Mouse (Mus musculus) midbrain, embryonic 14.5 days (tissue): ENCODE data around the gene Eid2b. TPM values are rescaled to one million over a fixed set of nuclear protein-coding genes. Genes with fewer than 3 reads are reported as not detected.

Source experiments
- ATAC-seq: fragments of 200-750 bp; cut with Nextera tagmentation; 2 replicates; pipeline ENCODE4 v1.8.0; 2017; ENCODE audit warnings: moderate number of reproducible peaks, moderate library complexity; ENCODE audit not compliant: low FRiP score, low TSS enrichment
- DNase-seq: peaks from one replicate; pipeline ENCODE4 v3.0.0-alpha.2; 2015
- H3K27ac ChIP-seq: fragments of 300-500 bp; sonication (generic); replicated peaks from 2 replicates; pipeline ENCODE4 v1.5.1; 2014; ENCODE audit warnings: mild to moderate bottlenecking, low read depth, low read length, moderate library complexity
- H3K27me3 ChIP-seq: fragments of 300-500 bp; sonication (generic); 2 replicates; pipeline ENCODE4 v1.6.1; 2014; ENCODE audit warnings: low read length, control low read depth, mixed read lengths; ENCODE audit not compliant: control insufficient read depth, insufficient read depth
- H3K36me3 ChIP-seq: fragments of 300-500 bp; sonication (generic); 2 replicates; pipeline ENCODE4 v1.6.1; 2014; ENCODE audit warnings: low read length, control low read depth; ENCODE audit not compliant: control insufficient read depth, insufficient read depth
- H3K4me1 ChIP-seq: fragments of 300-500 bp; sonication (generic); 2 replicates; pipeline ENCODE4 v1.6.1; 2014; ENCODE audit warnings: mild to moderate bottlenecking, antibody characterized with exemption, low read length, control low read depth; ENCODE audit not compliant: control insufficient read depth, insufficient read depth
- H3K4me2 ChIP-seq: fragments of 300-500 bp; sonication (generic); 2 replicates; pipeline ENCODE4 v1.6.1; 2014; ENCODE audit warnings: mild to moderate bottlenecking, low read length, moderate library complexity
- H3K4me3 ChIP-seq: fragments of 300-500 bp; sonication (generic); replicated peaks from 2 replicates; pipeline ENCODE4 v1.5.1; 2014; ENCODE audit warnings: low read depth, low read length
- H3K9ac ChIP-seq: fragments of 300-500 bp; sonication (generic); replicated peaks from 2 replicates; pipeline ENCODE4 v1.6.1; 2014; ENCODE audit warnings: mild to moderate bottlenecking, low read length, moderate library complexity
- H3K9me3 ChIP-seq: fragments of 300-500 bp; sonication (generic); 2 replicates; pipeline ENCODE4 v1.6.1; 2016; ENCODE audit warnings: low read length, control low read depth, mixed read lengths; ENCODE audit not compliant: control insufficient read depth
- WGBS: fragments of 180-500 bp; shearing (Covaris S2); extraction: QIAGEN DNeasy Blood & Tissue Kit; methylation state at CpG from one replicate; pipeline ENCODE4 v1.1.7; 2014; 5-methylcytosine and 5-hydroxymethylcytosine counted together
- polyA plus RNA-seq: library from polyadenylated mRNA; unstranded; fragments of >200 nt; fragmentation: Nextera tagmentation; extraction: Ambion mirVana; gene quantifications from 2 replicates; pipeline ENCODE4 v1.2.1, GENCODE M21; 2014

Eid2b gene
- polyA plus RNA-seq, 1 experiment from 2014 or later = 40.2 TPM

DNA sequence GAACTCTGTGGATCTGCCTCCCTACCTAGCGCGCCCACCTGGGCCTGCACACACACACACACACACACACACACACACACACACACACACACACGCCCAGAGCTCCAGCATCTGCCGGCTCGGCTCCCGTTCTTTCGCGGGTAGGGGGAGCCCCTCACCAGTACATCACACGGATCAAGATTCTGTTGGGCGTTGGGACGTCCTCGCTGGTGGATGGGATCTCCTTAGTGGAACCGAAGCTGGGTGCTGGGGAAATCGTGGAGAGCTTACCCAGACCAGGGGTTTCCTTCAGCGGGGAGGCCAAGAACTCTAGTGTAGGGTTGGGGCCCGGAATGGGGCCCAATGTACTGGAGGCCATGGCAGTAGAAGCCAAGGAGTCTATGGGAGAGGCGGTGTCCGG lies 12.6 kb downstream of the Eid2b start:
- WGBS = 1% methylated on average over 18 of the region's 18 CpGs
- DNase-seq (peak; percentile 61), ATAC-seq (no peak)
- H3K27me3 ChIP-seq = peaks cover 20% of the 10 kb centered on the region
- no peaks in the 10 kb centered on the region for H3K9me3 ChIP-seq
- no peak overlapping the region for H3K27ac ChIP-seq
- peak overlapping the region; percentile 50 for H3K4me2 ChIP-seq
- H3K36me3 ChIP-seq = no peaks in the 10 kb centered on the region
- H3K4me1 ChIP-seq = peaks cover 7% of the 10 kb centered on the region; the same call in 1 of the 2 replicates
- peak overlapping the region; percentile 19; the same call in 1 of the 2 replicates for H3K4me3 ChIP-seq
- peak overlapping the region; percentile 26; the same call in 1 of the 2 replicates for H3K9ac ChIP-seq

DNA sequence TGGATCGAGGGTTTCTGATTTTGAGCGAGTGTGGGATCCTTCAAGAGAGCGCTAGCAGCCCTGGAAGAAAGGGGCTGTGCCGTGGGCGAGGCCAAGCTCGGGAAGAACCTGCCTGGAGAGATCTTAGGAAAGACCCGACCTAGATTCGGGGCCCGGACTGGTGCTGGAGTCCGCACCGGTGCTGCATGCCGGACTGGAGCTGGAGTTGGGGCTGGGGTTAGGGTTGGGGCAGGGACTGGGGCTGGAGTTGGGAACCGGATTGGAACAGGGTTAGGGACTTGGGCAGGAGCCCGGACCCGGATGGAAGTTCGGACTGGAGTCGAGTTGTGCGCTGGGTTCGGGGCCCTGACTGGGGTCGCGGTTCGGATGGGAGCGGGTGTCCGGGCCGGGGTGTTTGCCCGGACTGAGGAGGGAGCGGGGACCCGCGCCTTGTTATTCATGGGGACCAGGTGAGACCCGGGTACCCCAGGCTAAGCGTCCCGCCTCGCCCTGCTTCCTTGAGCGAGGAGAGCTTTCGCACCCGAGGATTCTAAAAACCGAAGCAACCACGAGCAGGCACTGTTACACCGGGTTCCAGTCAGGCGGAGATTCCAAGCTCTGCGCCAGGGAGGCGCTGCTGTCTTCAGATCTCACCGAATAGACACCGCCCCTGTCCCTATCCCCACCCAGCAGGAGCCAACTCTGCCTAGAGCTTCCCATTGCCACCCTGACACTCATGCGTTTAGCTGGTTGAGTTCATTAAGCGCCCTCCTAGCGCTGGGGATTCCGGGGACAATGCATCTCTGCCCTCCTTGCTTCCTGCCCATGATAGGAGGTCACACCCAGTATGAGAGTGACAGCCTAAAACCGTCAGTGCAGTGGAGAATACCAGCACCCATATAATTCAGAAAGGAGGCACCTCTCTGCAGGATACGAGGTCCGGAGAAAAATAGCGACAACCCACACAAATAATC lies 13.4 kb downstream of the Eid2b start, which contains the start of gene Selenov:
TSS of gene Selenov (minus strand) at position 549 of the 953 bp plus-strand sequence.
- WGBS = 1% methylated on average over 52 of the region's 52 CpGs
- Histone ChIP-seq H3K27ac (no peak within 1 kb of the TSS), H3K4me1 (peaks cover 7% of the 10 kb centered on the region; the same call in 1 of the 2 replicates), H3K4me2 (peak within 1 kb of the TSS; percentile 50), H3K27me3 (peaks cover 20% of the 10 kb centered on the region), H3K36me3 (no peaks in the 10 kb centered on the region), H3K4me3 (peak within 1 kb of the TSS; percentile 19), H3K9me3 (no peaks in the 10 kb centered on the region), H3K9ac (peak within 1 kb of the TSS; percentile 26; the same call in 1 of the 2 replicates)
- peak; percentile 31; the same call in 1 of the 2 replicates for ATAC-seq
- peak; percentile 69 for DNase-seq

DNA sequence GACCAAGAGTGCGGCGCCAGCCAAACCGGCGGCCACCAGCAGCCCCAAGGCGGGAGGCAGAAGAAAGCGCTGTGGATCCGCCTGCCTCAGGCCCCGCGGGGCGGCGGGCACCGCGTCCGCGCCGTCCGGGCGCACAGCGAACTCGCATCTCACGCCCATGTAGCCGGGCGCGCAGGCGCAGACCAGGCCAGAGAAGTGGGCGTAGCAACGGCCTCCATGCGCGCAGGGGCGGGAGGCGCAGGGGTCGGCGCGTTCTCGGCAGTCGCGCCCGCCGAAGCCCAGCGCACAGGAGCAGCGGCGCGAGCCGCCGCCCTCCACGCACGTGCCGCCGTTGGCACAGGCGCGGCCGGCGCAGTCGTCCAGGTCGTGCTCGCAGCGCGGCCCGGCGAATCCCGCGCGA lies 16.9 kb downstream of the Eid2b start:
- peak; percentile 70 for ATAC-seq
- Histone ChIP-seq H3K27me3 (peaks cover 18% of the 10 kb centered on the region), H3K9ac (peak overlapping the region; percentile 65), H3K4me1 (peaks cover 11% of the 10 kb centered on the region), H3K27ac (no peak overlapping the region), H3K36me3 (no peaks in the 10 kb centered on the region), H3K4me3 (peak overlapping the region; percentile 50), H3K4me2 (peak overlapping the region; percentile 75), H3K9me3 (no peaks in the 10 kb centered on the region)
- peak; percentile 95 for DNase-seq
- 1% methylated on average over 63 of the region's 63 CpGs for WGBS

DNA sequence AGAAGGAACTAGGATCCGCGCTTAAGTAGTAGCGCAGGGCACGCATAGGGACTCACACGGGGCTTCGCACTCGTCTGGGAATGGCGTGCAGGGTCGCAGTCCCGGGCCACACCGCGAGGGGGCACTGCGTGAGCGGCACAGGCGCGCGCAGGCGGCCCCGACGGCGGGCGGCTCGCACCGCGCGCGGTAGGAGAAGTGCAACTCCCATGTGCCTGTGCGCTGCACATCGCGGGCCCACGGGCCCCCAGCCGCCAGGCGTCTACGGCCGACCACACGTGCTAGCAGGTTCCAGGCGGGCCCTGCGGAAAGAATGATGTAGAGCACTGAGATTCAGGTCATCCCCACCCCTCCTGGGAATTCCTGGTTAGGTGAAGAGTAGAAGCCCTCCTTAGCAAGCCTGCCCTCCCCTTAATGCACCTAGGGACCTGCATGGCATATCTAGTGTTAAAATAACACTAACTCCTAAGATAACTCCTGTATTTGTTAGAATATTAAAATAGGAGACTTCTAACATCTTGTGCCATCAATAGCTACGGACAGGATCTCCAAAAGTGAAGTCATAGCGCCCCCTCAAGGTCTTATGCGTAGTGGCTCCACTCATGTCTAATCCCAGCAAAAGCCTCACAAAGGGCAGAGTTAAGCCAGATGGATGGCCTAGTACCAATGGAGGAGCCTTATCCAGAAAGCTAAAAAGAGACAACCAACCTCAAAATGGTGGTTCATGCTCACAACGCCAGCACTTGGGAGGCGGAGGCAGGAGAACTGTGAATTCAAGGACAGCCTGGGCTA lies 21.5 kb downstream of the Eid2b start:
- peak; percentile 91 for DNase-seq
- Histone ChIP-seq H3K27ac (no peak overlapping the region; the same call in 1 of the 2 replicates), H3K4me3 (peak overlapping the region; percentile 23), H3K27me3 (peaks cover 3% of the 10 kb centered on the region; the same call in 1 of the 2 replicates), H3K9me3 (no peaks in the 10 kb centered on the region), H3K9ac (no peak overlapping the region; the same call in 1 of the 2 replicates), H3K36me3 (no peaks in the 10 kb centered on the region), H3K4me1 (peaks cover 18% of the 10 kb centered on the region), H3K4me2 (peak overlapping the region; percentile 74)
- ATAC-seq = no peak
- 8% methylated on average over 43 of the region's 43 CpGs for WGBS

DNA sequence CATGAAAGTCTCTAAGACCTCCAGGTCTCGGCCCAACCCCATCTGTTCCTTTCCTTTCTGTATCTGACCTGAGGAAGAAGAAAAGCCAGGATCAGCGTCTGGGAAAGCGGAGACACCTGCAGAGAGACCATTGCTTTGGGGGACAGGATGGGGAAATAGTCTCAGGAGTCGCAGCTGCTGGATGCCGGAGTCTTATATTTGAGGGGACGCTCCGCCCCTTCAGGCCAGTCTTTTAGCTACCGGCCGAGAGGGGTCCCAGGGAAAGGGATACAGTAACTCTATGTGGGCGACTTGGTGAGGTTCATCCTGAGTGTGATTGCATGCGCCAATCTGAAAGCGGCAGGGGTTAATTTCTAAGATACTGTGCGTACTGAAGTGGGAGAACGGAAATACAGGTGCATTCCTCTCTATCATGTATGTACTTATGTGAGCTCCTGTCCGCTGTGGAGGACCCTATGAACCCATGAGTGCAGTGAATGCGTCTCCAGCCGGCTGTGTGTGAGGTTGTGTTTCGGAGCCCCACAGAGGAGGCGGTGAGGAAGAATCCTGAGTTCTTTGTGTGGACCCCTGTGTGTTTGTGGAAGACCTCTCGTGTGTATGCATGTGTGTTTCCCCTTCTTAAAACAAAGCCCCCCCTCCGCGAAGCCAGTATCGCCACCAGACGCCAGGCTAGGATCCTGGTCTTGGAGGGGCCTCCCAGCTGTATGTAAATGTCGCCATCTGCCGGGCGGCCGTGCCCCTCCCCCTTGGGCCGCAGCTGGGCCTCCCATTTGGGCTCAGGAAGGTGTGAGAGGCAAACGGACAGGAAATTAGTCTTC lies 24.3 kb downstream of the Eid2b start, which contains the start of gene Dll3:
TSS of gene Dll3 (minus strand) at position 623 of the 818 bp plus-strand sequence.
- peak within 1 kb of the TSS; percentile 86 for H3K27ac ChIP-seq
- peak; percentile 86 for DNase-seq
- no peaks in the 10 kb centered on the region for H3K9me3 ChIP-seq
- peak within 1 kb of the TSS; percentile 71 for H3K9ac ChIP-seq
- under 1% methylated on average over 30 of the region's 30 CpGs for WGBS
- H3K4me3 ChIP-seq = peak within 1 kb of the TSS; percentile 48
- H3K4me1 ChIP-seq = peaks cover 18% of the 10 kb centered on the region
- peak; percentile 80 for ATAC-seq
- H3K36me3 ChIP-seq = peaks cover 24% of the 10 kb centered on the region
- no peaks in the 10 kb centered on the region for H3K27me3 ChIP-seq
- H3K4me2 ChIP-seq = peak within 1 kb of the TSS; percentile 74

DNA sequence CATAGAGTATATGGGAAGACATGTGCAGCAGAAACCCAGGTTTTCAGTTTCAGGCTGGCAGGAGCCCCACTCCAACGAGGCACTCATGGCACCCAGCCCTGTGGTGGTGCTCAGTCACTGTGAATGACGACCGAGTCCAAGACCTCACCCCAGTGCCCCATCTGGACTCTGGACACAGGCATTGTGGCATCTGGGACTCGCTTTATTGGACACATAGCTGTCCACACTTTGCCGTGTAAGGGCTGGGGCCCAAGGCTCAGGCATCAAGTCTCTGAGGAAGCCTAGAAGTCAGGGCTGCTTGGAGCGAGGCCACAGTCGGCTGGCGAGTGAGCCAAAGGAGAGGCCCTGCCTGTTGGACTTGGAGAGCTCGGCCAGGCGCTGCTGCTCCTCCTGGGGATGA lies 28.1 kb downstream of the Eid2b start:
- H3K36me3 ChIP-seq = peaks cover 57% of the 10 kb centered on the region
- DNase-seq = no peak
- H3K27me3 ChIP-seq = no peaks in the 10 kb centered on the region

DNA sequence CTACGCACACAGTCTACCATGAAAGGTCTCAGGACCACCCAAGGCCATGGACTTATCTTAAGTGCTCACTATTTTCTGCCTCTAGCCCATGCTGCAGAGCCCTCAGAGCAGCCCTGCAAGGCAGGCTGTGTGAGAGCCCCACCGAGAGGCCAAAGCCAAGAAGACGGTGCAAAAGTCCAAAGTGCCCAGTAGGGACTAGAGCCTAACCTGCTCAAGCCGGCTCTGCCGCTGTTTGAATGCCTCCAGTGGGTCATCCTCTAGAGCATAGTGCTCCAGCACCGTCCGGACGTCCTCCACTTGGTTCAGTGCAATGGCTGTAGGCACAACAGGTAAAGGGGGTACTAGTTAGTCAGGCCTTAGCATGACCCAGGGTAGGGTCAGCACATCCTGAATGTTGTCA lies 28.7 kb downstream of the Eid2b start:
- H3K27ac ChIP-seq = no peak overlapping the region
- no peak overlapping the region for H3K4me2 ChIP-seq
- no peak overlapping the region for H3K9ac ChIP-seq
- peaks cover 16% of the 10 kb centered on the region for H3K4me1 ChIP-seq
- no peak overlapping the region for H3K4me3 ChIP-seq
- H3K27me3 ChIP-seq = no peaks in the 10 kb centered on the region
- 93% methylated on average over 8 of the region's 8 CpGs for WGBS
- DNase-seq (no peak), ATAC-seq (no peak)
- peaks cover 57% of the 10 kb centered on the region for H3K36me3 ChIP-seq
- H3K9me3 ChIP-seq = no peaks in the 10 kb centered on the region

More for the DNA sequence above, 28.1 kb downstream of the Eid2b start:
- no peaks in the 10 kb centered on the region for H3K9me3 ChIP-seq
- H3K27ac ChIP-seq = no peak overlapping the region
- no peak overlapping the region for H3K9ac ChIP-seq
- no peak overlapping the region for H3K4me3 ChIP-seq
- ATAC-seq = no peak
- peaks cover 12% of the 10 kb centered on the region for H3K4me1 ChIP-seq
- WGBS = 92% methylated on average over 10 of the region's 10 CpGs
- H3K4me2 ChIP-seq = no peak overlapping the region

DNA sequence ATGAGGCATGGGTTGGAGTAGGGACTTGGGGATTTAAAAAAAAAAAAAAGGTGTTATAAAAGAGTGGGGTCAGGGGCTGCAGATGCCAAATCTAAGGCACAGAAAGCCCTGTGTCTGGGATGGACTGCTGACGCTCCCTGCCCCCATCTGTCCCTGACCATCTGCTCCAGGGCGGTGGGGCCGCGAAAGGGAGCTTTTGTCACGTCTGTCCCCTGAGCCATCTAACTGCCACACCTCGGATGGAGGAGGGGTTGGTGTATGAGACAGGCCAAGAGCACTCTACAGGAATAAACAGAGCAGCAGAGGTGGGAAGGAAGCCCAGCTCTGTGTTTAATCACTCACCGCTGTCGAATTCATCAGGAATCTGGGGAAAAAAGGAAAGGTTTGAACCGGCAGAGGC lies 32.2 kb downstream of the Eid2b start:
- ATAC-seq = no peak
- Histone ChIP-seq H3K4me3 (no peak overlapping the region), H3K9me3 (no peaks in the 10 kb centered on the region), H3K4me1 (peaks cover 7% of the 10 kb centered on the region), H3K4me2 (peak overlapping the region; percentile 25), H3K36me3 (peaks cover 63% of the 10 kb centered on the region), H3K9ac (no peak overlapping the region), H3K27ac (no peak overlapping the region; the same call in 1 of the 2 replicates), H3K27me3 (no peaks in the 10 kb centered on the region)
- DNase-seq = no peak
- WGBS = 43% methylated on average over 9 of the region's 9 CpGs
